Mouse (Mus musculus): ENCODE data around the gene Actn4.
A peak's percentile ranks its signal among the peaks of the same experiment; 100 is the strongest.

GRCm38 (mm10) chr7:28961927-28962670 lies at the start of gene Actn4:
- TF ChIP-seq CTCF (IDR thresholded peaks at IDR 0.05; ENCODE audit: borderline replicate concordance, extremely low read depth, insufficient read depth, insufficient read length) (no peak), POLR2A (IDR thresholded peaks at IDR 0.05; ENCODE audit: borderline replicate concordance, extremely low read depth, insufficient read depth, insufficient read length, poor library complexity, severe bottlenecking) (peak; percentile 96)
